In genomic region chr3:104183656-104184055, GRCm38 (mm10) we compare ENCODE assay signal across 21 mouse cellular contexts. TPM values are rescaled to one million over a fixed set of nuclear protein-coding genes. Genes with fewer than 3 reads are reported as not detected.
A peak's percentile ranks its signal among the peaks of the same experiment; 100 is the strongest.
DNase-seq lines count a peak whose midpoint lies in the region; ATAC-seq and TF ChIP-seq lines count a peak whose summit lies in the region.
"Had no signal": no experiment of that assay in that cellular context is flagged by ENCODE, and none has a peak within 500 bp of the region (broad histone marks: within the 10 kb centered on the region; RNA-seq: fewer than 3 reads in every experiment).

No protein-coding gene starts in this region.

- peaks cover 6% of the 10 kb centered on the region; the same call in 1 of the 2 replicates for H3K4me1 ChIP-seq in liver, adult 2 months (ENCODE audit: control insufficient read depth, insufficient read depth, low read length)
- H3K4me1 ChIP-seq in liver, embryonic 11.5 days (replicated peaks; ENCODE audit: control insufficient read depth, insufficient read depth, low read length), result no peaks in the 10 kb centered on the region
- H3K4me1 ChIP-seq: forebrain, embryonic 10.5 days; forebrain, embryonic 13.5 days; heart, embryonic 10.5 days; heart, embryonic 13.5 days; hindbrain, embryonic 15.5 days had no signal

- no peak overlapping the region for H3K4me2 ChIP-seq in liver, embryonic 11.5 days
- H3K4me2 ChIP-seq: forebrain, embryonic 13.5 days; heart, embryonic 13.5 days; hindbrain, embryonic 15.5 days had no signal

- H3K27ac ChIP-seq in liver, adult 2 months (replicated peaks; ENCODE audit: insufficient read depth, low read depth, low read length), result no peak overlapping the region
- H3K27ac ChIP-seq in liver, embryonic 11.5 days (ENCODE audit: low read depth, low read length), result no peak overlapping the region
- H3K27ac ChIP-seq: forebrain, embryonic 10.5 days; forebrain, embryonic 13.5 days; heart, adult 2 months; heart, embryonic 10.5 days; heart, embryonic 13.5 days; hindbrain, embryonic 15.5 days had no signal

- no peak for ATAC-seq in liver, embryonic 11.5 days (replicated peaks; ENCODE audit: low FRiP score)
- ATAC-seq: forebrain, embryonic 13.5 days; forebrain, embryonic 16.5 days had no signal

- no peaks in the 10 kb centered on the region for H3K27me3 ChIP-seq in liver, adult 2 months (ENCODE audit: control insufficient read depth, insufficient read depth, low read length)
- no peaks in the 10 kb centered on the region for H3K27me3 ChIP-seq in liver, embryonic 11.5 days (replicated peaks; ENCODE audit: control insufficient read depth, insufficient read depth, low read length)
- H3K27me3 ChIP-seq: forebrain, embryonic 13.5 days; heart, embryonic 13.5 days; hindbrain, embryonic 15.5 days had no signal

- H3K9ac ChIP-seq in liver, adult 2 months (ENCODE audit: low read depth, low read length), result no peak overlapping the region
- H3K9ac ChIP-seq in liver, embryonic 11.5 days (ENCODE audit: low read depth, low read length), result no peak overlapping the region
- H3K9ac ChIP-seq: forebrain, embryonic 13.5 days; heart, embryonic 13.5 days; hindbrain, embryonic 15.5 days had no signal

- H3K79me2 ChIP-seq in liver, adult 2 months (ENCODE audit: control insufficient read depth, insufficient read depth, low read length), result peaks cover 9% of the 10 kb centered on the region; the same call in 1 of the 2 replicates

- peak; percentile 46 for DNase-seq in liver, adult 2 months (ENCODE audit: extremely low read depth, low read depth, low spot score)
- no peak for DNase-seq in liver, embryonic 11.5 days (ENCODE audit: low spot score)
- peak; percentile 16 for DNase-seq in right cerebral cortex, adult 18-20 months
- DNase-seq in right cerebral cortex, postnatal 4 days, result no peak
- DNase-seq in telencephalon, adult 2 months (ENCODE audit: low read depth, low spot score), result peak; percentile 46
- no peak for DNase-seq in cerebellum, adult 8-10 months
- DNase-seq: adrenal gland, adult 2 months; adrenal gland, postnatal 14 days; cerebellum, adult 11-12 months; cerebellum, adult 9-10 months; cerebellum, postnatal 14 days; gastrocnemius, postnatal 25 days; heart, adult 2 months; heart, postnatal 14 days; heart, postnatal 4 days had no signal

- WGBS in liver, adult 2 months, result 58% methylated on average over 2 of the region's 2 CpGs
- 69% methylated on average over 2 of the region's 2 CpGs for WGBS in liver, embryonic 11.5 days

- no peak for TF ChIP-seq POLR2A in liver, adult 2 months (IDR thresholded peaks at IDR 0.05; ENCODE audit: extremely low read depth, insufficient read depth, low read length)

- no peaks in the 10 kb centered on the region for H3K9me3 ChIP-seq in liver, embryonic 11.5 days (ENCODE audit: control insufficient read depth, low read length)
- H3K9me3 ChIP-seq: forebrain, embryonic 10.5 days; forebrain, embryonic 13.5 days; heart, embryonic 10.5 days; heart, embryonic 13.5 days; hindbrain, embryonic 15.5 days had no signal

- H3K4me3 ChIP-seq in liver, adult 2 months (ENCODE audit: insufficient read depth, low read depth, low read length), result no peak overlapping the region
- H3K4me3 ChIP-seq in liver, embryonic 11.5 days (ENCODE audit: low read depth, low read length), result no peak overlapping the region
- H3K4me3 ChIP-seq: forebrain, embryonic 10.5 days; forebrain, embryonic 13.5 days; heart, adult 2 months; heart, embryonic 10.5 days; heart, embryonic 13.5 days; hindbrain, embryonic 15.5 days had no signal

- H3K36me3 ChIP-seq in liver, adult 2 months (ENCODE audit: control insufficient read depth, insufficient read depth, low read length), result peaks cover under 1% of the 10 kb centered on the region; the same call in 1 of the 2 replicates
- no peaks in the 10 kb centered on the region for H3K36me3 ChIP-seq in liver, embryonic 11.5 days (ENCODE audit: control insufficient read depth, insufficient read depth, low read length)

- no peak for TF ChIP-seq CTCF in liver, adult 2 months (IDR thresholded peaks at IDR 0.05; ENCODE audit: low read depth, low read length)

RNA-seq across cellular contexts. Expression of gene Magi3, which starts 36.5 kb away (rescaled TPM):
- total RNA-seq in liver, adult 2 months (2014; rRNA removed), result 17.7 and 20.4 TPM in 2 replicates
- 5.0 and 5.1 TPM in 2 replicates for polyA plus RNA-seq in liver, adult 2 months (2012; rRNA removed)
- polyA plus RNA-seq in liver, embryonic 11.5 days (2014; fragmentation: Nextera tagmentation; extraction: Ambion mirVana), result 3.2 and 4.1 TPM in 2 replicates

Comparison
In these comparisons a context has a peak if more than half of its experiments do, and no peak if none do; other contexts are left out.
1. DNase-seq: peak in liver, adult 2 months (single experiment), right cerebral cortex, adult 18-20 months (single experiment) and telencephalon, adult 2 months (single experiment); none in liver, embryonic 11.5 days (single experiment), right cerebral cortex, postnatal 4 days (single experiment) and cerebellum, adult 8-10 months (single experiment).